Mouse (Mus musculus): Measurements from ENCODE around the gene Agpat2. TPM values are rescaled to one million over a fixed set of nuclear protein-coding genes. Genes with fewer than 3 reads are reported as not detected.
A peak's percentile ranks its signal among the peaks of the same experiment; 100 is the strongest.

The Agpat2 gene
- polyA plus RNA-seq, 1 experiment from 2014 or later = 215 TPM

DNA sequence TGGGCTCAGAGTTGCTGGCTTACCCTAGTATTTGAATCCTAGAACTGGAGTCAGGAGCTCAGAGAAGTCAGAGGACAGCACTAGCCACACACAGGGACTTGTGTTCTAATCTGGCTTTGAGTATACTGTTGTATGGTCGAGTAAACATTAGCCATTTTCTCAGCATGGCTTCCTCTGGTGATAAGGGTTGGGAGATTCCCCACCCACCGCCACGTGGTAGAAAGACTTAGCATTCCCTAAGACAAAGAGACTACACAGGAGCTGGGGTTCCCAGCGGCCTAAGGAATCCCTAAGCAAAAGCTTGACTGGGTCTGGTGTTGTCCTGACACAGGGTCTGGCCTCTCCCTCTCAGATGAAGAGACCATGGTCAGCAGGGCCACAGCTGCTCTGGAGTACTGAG lies 27.8 kb downstream of the Agpat2 start:
- no peak for TF ChIP-seq EP300 (IDR thresholded peaks at IDR 0.05; ENCODE audit: low read depth)
- no peak for TF ChIP-seq CTCF (IDR thresholded peaks at IDR 0.05; ENCODE audit: low read depth)
- no peak for ATAC-seq
- H3K9me3 ChIP-seq (ENCODE audit: low read length) = no peaks in the 10 kb centered on the region
- peaks cover 29% of the 10 kb centered on the region for H3K4me1 ChIP-seq (ENCODE audit: insufficient read depth)
- WGBS (ENCODE audit: insufficient replicate concordance) = 29% methylated on average over 4 of the region's 4 CpGs
- H3K27me3 ChIP-seq (ENCODE audit: insufficient read depth, low read length) = no peaks in the 10 kb centered on the region
- H3K4me3 ChIP-seq (ENCODE audit: low read depth, low read length) = no peak overlapping the region
- H3K9ac ChIP-seq (replicated peaks) = peak overlapping the region; percentile 21; the same call in 1 of the 2 replicates
- H3K4me2 ChIP-seq (ENCODE audit: low read depth, low read length) = no peak overlapping the region
- H3K27ac ChIP-seq (ENCODE audit: low read depth) = peak overlapping the region; percentile 72
- H3K36me3 ChIP-seq (replicated peaks; ENCODE audit: insufficient read depth, low read length) = no peaks in the 10 kb centered on the region
- DNase-seq = no peak

DNA sequence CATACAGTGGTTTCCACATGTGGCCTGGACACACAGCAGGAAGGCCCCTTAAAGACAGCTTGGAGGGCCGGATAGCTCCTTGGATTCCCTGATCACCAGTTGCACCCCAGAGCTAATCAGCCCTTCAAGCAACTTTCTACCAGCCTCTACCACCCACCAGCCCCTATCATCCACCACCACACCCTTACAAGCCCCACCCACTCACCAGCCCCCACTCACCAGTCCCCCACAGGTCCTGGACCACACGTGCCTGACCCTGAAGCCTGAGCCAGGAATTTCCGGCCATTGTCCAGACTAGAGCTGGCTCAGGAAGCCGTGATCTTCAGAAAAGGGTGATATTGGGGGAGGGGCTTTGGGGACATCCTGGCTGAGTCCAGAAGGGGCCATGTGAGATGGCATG lies 28.4 kb downstream of the Agpat2 start:
- peak; percentile 42 for ATAC-seq
- peak overlapping the region; percentile 31; the same call in 1 of the 2 replicates for H3K9ac ChIP-seq (replicated peaks)
- H3K36me3 ChIP-seq (replicated peaks; ENCODE audit: insufficient read depth, low read length) = no peaks in the 10 kb centered on the region
- peak; percentile 48; the same call in 1 of the 2 replicates for TF ChIP-seq EP300 (IDR thresholded peaks at IDR 0.05; ENCODE audit: low read depth)
- TF ChIP-seq CTCF (IDR thresholded peaks at IDR 0.05; ENCODE audit: low read depth) = no peak
- 43% methylated on average over 4 of the region's 4 CpGs for WGBS (ENCODE audit: insufficient replicate concordance)
- no peak for DNase-seq
- no peak overlapping the region for H3K4me3 ChIP-seq (ENCODE audit: low read depth, low read length)
- peak overlapping the region; percentile 72 for H3K27ac ChIP-seq (ENCODE audit: low read depth)
- peaks cover 29% of the 10 kb centered on the region for H3K4me1 ChIP-seq (ENCODE audit: insufficient read depth)
- H3K27me3 ChIP-seq (ENCODE audit: insufficient read depth, low read length) = no peaks in the 10 kb centered on the region
- no peaks in the 10 kb centered on the region for H3K9me3 ChIP-seq (ENCODE audit: low read length)
- peak overlapping the region; percentile 18; the same call in 1 of the 2 replicates for H3K4me2 ChIP-seq (ENCODE audit: low read depth, low read length)

DNA sequence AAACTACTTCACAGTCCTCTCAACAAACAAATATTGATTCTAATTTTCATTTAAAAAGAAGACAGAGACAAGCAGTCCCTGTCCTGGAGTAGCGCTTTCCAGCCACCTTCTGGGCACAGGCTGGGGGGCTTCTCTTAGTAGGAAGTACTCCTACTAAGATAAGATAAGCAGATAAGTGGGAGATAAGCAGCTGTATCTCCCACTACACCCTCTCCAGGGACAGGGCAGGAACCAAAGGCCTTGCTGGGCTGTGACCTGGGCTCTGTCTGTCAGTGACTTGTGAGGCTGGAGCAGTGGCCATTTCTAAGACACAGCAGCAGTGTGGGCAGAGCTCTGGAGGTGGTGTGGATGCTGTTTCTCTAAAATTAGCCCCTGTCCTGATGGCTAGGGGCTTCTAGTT lies 28.8 kb downstream of the Agpat2 start:
- Histone ChIP-seq H3K4me2 (ENCODE audit: low read depth, low read length) (no peak overlapping the region), H3K4me3 (ENCODE audit: low read depth, low read length) (no peak overlapping the region), H3K27me3 (ENCODE audit: insufficient read depth, low read length) (no peaks in the 10 kb centered on the region), H3K27ac (ENCODE audit: low read depth) (peak overlapping the region; percentile 19; the same call in 1 of the 2 replicates), H3K9me3 (ENCODE audit: low read length) (no peaks in the 10 kb centered on the region), H3K4me1 (ENCODE audit: insufficient read depth) (peaks cover 33% of the 10 kb centered on the region), H3K9ac (replicated peaks) (0 out of 2 replicates have a peak overlapping the region, but pooled peaks have one; percentile 31), H3K36me3 (replicated peaks; ENCODE audit: insufficient read depth, low read length) (no peaks in the 10 kb centered on the region)
- no peak for ATAC-seq
- WGBS (ENCODE audit: insufficient replicate concordance) = 65% methylated on average over 1 of the region's 1 CpGs
- no peak for DNase-seq
- TF ChIP-seq CTCF (IDR thresholded peaks at IDR 0.05; ENCODE audit: low read depth) (no peak), EP300 (IDR thresholded peaks at IDR 0.05; ENCODE audit: low read depth) (no peak)

DNA sequence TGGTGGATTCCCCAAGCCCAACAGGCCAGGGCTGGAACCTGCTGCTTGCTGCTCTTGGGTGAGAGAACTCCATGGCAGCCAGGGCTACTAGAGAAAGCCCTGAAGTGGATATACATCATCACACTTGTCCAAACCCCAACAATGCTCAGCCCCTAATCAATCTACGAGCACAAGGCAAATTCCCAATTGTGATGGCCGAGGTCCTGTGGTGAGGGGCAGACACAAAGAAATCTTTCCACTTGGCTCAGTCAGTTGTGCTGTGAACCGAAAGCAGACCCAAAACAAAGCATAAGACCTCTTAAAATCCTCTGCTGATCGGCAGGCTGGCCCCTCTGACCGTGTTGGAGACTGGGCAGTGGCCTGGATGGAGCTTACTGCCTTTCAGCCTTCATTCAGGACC lies 29.4 kb downstream of the Agpat2 start:
- ATAC-seq (no peak), DNase-seq (no peak)
- H3K36me3 ChIP-seq (replicated peaks; ENCODE audit: insufficient read depth, low read length) = no peaks in the 10 kb centered on the region
- 0 out of 2 replicates have a peak overlapping the region, but pooled peaks have one; percentile 19 for H3K27ac ChIP-seq (ENCODE audit: low read depth)
- H3K4me1 ChIP-seq (ENCODE audit: insufficient read depth) = peaks cover 34% of the 10 kb centered on the region
- H3K9ac ChIP-seq (replicated peaks) = no peak overlapping the region
- H3K9me3 ChIP-seq (ENCODE audit: low read length) = no peaks in the 10 kb centered on the region
- no peaks in the 10 kb centered on the region for H3K27me3 ChIP-seq (ENCODE audit: insufficient read depth, low read length)
- no peak overlapping the region for H3K4me3 ChIP-seq (ENCODE audit: low read depth, low read length)
- no peak overlapping the region for H3K4me2 ChIP-seq (ENCODE audit: low read depth, low read length)
- 61% methylated on average over 5 of the region's 5 CpGs for WGBS (ENCODE audit: insufficient replicate concordance)
- no peak for TF ChIP-seq EP300 (IDR thresholded peaks at IDR 0.05; ENCODE audit: low read depth)
- TF ChIP-seq CTCF (IDR thresholded peaks at IDR 0.05; ENCODE audit: low read depth) = no peak

DNA sequence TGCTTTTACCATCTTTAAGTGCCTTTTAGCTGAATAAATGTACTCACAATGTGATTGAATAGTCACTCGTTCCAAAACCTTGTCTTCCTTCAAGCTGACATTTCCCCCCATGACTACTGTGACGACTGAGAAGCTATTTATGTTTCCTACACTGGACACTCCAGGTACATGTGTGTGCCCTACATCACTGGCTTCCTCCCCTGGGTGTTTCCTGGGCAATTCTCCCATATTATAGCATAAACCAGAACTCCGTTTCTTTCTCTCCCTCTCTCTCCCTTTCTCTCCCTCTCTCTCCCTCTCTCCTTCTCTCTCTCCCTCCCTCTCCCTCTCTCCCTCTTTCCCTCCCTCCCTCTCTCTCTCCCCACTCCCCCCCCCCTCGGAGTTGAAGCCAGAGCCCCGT lies 30.4 kb downstream of the Agpat2 start:
- DNase-seq = no peak
- Histone ChIP-seq H3K9me3 (ENCODE audit: low read length) (no peaks in the 10 kb centered on the region), H3K4me1 (ENCODE audit: insufficient read depth) (peaks cover 32% of the 10 kb centered on the region), H3K27ac (ENCODE audit: low read depth) (0 out of 2 replicates have a peak overlapping the region, but pooled peaks have one; percentile 32), H3K4me2 (ENCODE audit: low read depth, low read length) (no peak overlapping the region), H3K4me3 (ENCODE audit: low read depth, low read length) (no peak overlapping the region), H3K27me3 (ENCODE audit: insufficient read depth, low read length) (no peaks in the 10 kb centered on the region), H3K9ac (replicated peaks) (no peak overlapping the region), H3K36me3 (replicated peaks; ENCODE audit: insufficient read depth, low read length) (no peaks in the 10 kb centered on the region)
- TF ChIP-seq EP300 (IDR thresholded peaks at IDR 0.05; ENCODE audit: low read depth) (no peak), CTCF (IDR thresholded peaks at IDR 0.05; ENCODE audit: low read depth) (no peak)
- ATAC-seq = no peak
- 22% methylated on average over 5 of the region's 5 CpGs for WGBS (ENCODE audit: insufficient replicate concordance)

DNA sequence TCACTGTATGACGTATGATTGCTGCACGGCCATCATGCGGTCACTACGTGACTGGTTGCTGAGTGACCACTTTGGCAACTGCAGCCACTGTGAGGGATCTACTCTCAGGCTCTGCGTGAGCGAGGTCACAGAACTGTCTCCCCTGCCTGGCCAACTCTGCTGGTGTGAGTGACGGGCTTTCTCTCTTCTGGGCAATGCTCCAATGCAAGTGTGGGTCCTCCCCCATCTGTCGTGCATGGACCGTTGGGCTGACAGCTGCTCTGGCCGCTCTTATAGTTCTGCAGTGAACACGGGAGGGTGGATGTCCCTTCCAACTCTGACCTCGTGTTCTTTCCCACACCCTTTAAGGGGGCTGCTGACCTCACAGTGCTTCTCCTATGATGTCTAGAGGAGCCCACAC lies 30.8 kb downstream of the Agpat2 start:
- ATAC-seq = peak; percentile 8; the same call in 1 of the 2 replicates
- H3K27me3 ChIP-seq (ENCODE audit: insufficient read depth, low read length) = no peaks in the 10 kb centered on the region
- H3K9me3 ChIP-seq (ENCODE audit: low read length) = no peaks in the 10 kb centered on the region
- H3K27ac ChIP-seq (ENCODE audit: low read depth) = 0 out of 2 replicates have a peak overlapping the region, but pooled peaks have one; percentile 32
- H3K4me1 ChIP-seq (ENCODE audit: insufficient read depth) = peaks cover 28% of the 10 kb centered on the region
- H3K4me2 ChIP-seq (ENCODE audit: low read depth, low read length) = no peak overlapping the region
- no peak overlapping the region for H3K4me3 ChIP-seq (ENCODE audit: low read depth, low read length)
- TF ChIP-seq EP300 (IDR thresholded peaks at IDR 0.05; ENCODE audit: low read depth) (no peak), CTCF (IDR thresholded peaks at IDR 0.05; ENCODE audit: low read depth) (no peak)
- no peak overlapping the region for H3K9ac ChIP-seq (replicated peaks)
- 46% methylated on average over 12 of the region's 12 CpGs for WGBS (ENCODE audit: insufficient replicate concordance)
- no peak for DNase-seq
- no peaks in the 10 kb centered on the region for H3K36me3 ChIP-seq (replicated peaks; ENCODE audit: insufficient read depth, low read length)
